Mouse (Mus musculus) hindbrain, embryonic 15.5 days (tissue): ENCODE results near the gene Cacna1d. TPM values are rescaled to one million over a fixed set of nuclear protein-coding genes. Genes with fewer than 3 reads are reported as not detected.
A peak's percentile ranks its signal among the peaks of the same experiment; 100 is the strongest.

Experiments
- ATAC-seq: fragments of 200-750 bp; cut with Nextera tagmentation; 2 replicates; pipeline ENCODE4 v1.8.0; 2017; ENCODE audit warnings: low read depth, moderate number of reproducible peaks, moderate TSS enrichment; ENCODE audit not compliant: low FRiP score
- H3K27ac ChIP-seq: fragments of 300-500 bp; sonication (generic); replicated peaks from 2 replicates; pipeline ENCODE4 v1.5.1; 2015; ENCODE audit warnings: mild to moderate bottlenecking, inconsistent platforms
- H3K27me3 ChIP-seq: fragments of 300-500 bp; sonication (generic); 2 replicates; pipeline ENCODE4 v1.6.1; 2015; ENCODE audit warnings: control low read depth, inconsistent platforms
- H3K36me3 ChIP-seq: fragments of 300-500 bp; sonication (generic); 2 replicates; pipeline ENCODE4 v1.6.1; 2015; ENCODE audit warnings: control low read depth, inconsistent platforms
- H3K4me1 ChIP-seq: fragments of 300-500 bp; sonication (generic); replicated peaks from 2 replicates; pipeline ENCODE4 v1.6.1; 2015; ENCODE audit warnings: control low read depth, inconsistent platforms
- H3K4me2 ChIP-seq: fragments of 300-500 bp; sonication (generic); 2 replicates; pipeline ENCODE4 v1.6.1; 2015; ENCODE audit warnings: moderate library complexity, mild to moderate bottlenecking, inconsistent platforms
- H3K4me3 ChIP-seq: fragments of 300-500 bp; sonication (generic); 2 replicates; pipeline ENCODE4 v1.5.1; 2015; ENCODE audit warnings: mild to moderate bottlenecking, inconsistent platforms
- H3K9ac ChIP-seq: fragments of 300-500 bp; sonication (generic); 2 replicates; pipeline ENCODE4 v1.6.1; 2015; ENCODE audit warnings: inconsistent platforms
- H3K9me3 ChIP-seq: fragments of 300-500 bp; sonication (generic); 2 replicates; pipeline ENCODE4 v1.6.1; 2016; ENCODE audit warnings: control low read depth, inconsistent platforms
- WGBS: fragments of 180-500 bp; shearing (Covaris S2); methylation state at CpG from one replicate; pipeline ENCODE4 v1.1.7; 2015; 5-methylcytosine and 5-hydroxymethylcytosine counted together
- polyA plus RNA-seq: library from polyadenylated mRNA; unstranded; fragments of >200 nt; fragmentation: Nextera tagmentation; extraction: Ambion mirVana; gene quantifications from 2 replicates; pipeline ENCODE4 v1.2.1, GENCODE M21; 2015

Cacna1d gene
- polyA plus RNA-seq, 1 experiment from 2014 or later, result 10.7 TPM

DNA sequence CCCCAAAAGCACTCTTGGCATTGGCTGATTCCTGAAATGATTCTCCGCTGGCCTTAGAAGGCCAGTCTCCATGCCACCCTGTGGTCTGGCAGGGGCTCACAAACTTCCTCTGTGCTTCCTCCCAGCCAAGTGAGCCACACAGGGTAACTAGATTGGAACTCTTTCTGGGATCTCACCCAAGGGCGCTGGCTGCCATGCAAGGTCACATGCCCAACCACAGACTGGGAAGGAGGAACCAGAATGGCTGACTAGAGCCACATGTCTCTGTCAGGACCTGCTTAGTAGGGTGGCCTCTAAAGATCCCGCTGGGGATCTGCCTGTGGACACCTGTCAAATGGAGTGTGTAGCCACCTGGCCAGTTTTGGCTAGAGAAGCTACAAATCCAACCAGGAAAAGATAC is 273.1 kb downstream of the Cacna1d start:
- Histone ChIP-seq H3K9ac (no peak overlapping the region), H3K9me3 (no peaks in the 10 kb centered on the region), H3K4me2 (no peak overlapping the region), H3K4me1 (no peaks in the 10 kb centered on the region), H3K27me3 (no peaks in the 10 kb centered on the region), H3K27ac (no peak overlapping the region), H3K36me3 (no peaks in the 10 kb centered on the region), H3K4me3 (no peak overlapping the region)
- 83% methylated on average over 3 of the region's 3 CpGs for WGBS
- no peak for ATAC-seq

DNA sequence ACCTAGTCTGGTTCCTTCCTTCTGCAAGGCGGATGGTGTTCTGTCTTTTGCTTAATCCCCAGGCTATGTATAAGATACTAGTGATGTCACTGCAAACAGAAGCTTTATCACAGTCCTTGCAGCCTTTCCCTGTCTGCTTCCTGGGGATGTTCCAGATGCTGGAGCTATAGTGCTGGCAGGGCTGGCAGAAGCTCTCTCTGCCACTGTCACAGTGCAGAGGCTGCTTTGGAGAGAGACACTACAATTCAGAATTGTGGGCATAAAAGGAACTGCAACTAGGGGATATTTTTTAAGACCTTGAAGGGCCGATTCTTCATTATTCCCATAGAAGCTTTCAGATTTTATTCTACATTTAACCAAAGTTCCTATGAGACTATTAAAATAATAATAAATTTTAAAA is 274.1 kb downstream of the Cacna1d start:
- Histone ChIP-seq H3K36me3 (no peaks in the 10 kb centered on the region), H3K4me3 (no peak overlapping the region), H3K4me1 (no peaks in the 10 kb centered on the region), H3K4me2 (no peak overlapping the region), H3K9me3 (no peaks in the 10 kb centered on the region), H3K27me3 (no peaks in the 10 kb centered on the region), H3K9ac (no peak overlapping the region), H3K27ac (no peak overlapping the region; the same call in 1 of the 2 replicates)
- no peak for ATAC-seq
- 79% methylated on average over 2 of the region's 2 CpGs for WGBS

DNA sequence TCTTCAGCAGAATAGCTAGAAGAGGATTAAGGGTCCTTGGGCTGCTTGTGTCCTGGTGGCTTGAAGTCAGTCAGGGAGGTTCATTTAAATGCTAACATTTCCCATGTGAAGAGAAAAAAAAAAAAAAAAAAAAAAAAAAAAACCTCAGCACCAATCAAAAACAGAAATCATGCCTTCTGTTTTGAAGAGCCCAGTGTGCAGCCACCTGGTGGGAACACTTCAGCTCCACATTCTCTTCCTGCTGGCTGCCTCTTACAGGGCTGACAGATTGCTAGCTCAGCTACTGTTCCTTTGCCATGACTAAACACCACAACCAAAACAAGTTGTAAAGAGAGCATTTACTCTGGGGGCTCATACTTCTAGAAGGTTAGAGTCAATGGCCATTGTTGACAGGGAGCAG is 283.1 kb downstream of the Cacna1d start:
- Histone ChIP-seq H3K9me3 (no peaks in the 10 kb centered on the region), H3K36me3 (no peaks in the 10 kb centered on the region), H3K4me3 (no peak overlapping the region), H3K4me1 (no peaks in the 10 kb centered on the region), H3K4me2 (no peak overlapping the region), H3K27me3 (no peaks in the 10 kb centered on the region), H3K9ac (no peak overlapping the region), H3K27ac (no peak overlapping the region)
- ATAC-seq, result no peak

DNA sequence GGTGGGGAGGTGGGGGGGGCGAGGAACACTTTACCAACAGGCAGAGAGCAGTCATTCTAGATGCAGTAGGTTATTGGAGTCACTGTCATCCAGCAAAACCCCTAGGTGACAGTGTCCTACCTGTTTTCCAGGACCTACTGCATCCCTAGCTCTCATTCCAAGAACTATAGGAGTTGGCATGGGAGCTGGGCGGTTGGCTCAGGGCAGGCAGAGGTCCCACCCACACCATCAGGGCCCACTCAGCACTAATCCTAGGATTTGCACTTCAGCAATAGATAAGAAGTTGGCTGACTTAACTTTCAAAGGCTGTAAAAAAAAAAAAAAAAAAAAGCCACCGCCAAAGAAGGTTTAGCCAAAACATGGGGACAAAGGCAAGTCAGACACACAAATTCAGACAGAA is 285.4 kb downstream of the Cacna1d start:
- Histone ChIP-seq H3K9ac (no peak overlapping the region), H3K36me3 (no peaks in the 10 kb centered on the region), H3K4me2 (no peak overlapping the region), H3K9me3 (no peaks in the 10 kb centered on the region), H3K27ac (no peak overlapping the region), H3K4me1 (no peaks in the 10 kb centered on the region), H3K4me3 (no peak overlapping the region), H3K27me3 (no peaks in the 10 kb centered on the region)
- 75% methylated on average over 3 of the region's 3 CpGs for WGBS
- ATAC-seq, result no peak

DNA sequence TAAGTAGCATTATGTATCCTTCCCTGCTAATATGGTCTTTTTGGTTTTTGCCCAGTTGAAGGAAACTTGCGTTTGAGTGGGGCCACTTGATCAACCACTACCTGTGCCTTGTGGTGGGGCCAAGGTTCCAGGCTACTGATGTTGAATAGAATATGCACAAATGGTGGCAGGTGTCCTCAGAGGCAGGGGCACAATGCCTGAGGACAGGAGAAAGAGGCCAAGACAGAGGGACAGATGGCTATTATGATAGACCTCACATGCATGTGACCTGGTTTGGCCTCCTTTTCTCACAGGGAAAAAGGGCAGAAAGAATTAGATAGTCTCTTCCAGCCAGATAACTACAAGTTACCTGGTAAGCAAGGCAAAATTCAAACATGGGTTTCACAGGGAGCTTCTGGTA is 286.7 kb downstream of the Cacna1d start:
- no peaks in the 10 kb centered on the region for H3K27me3 ChIP-seq
- H3K4me2 ChIP-seq, result no peak overlapping the region
- 91% methylated on average over 1 of the region's 1 CpGs for WGBS
- no peaks in the 10 kb centered on the region for H3K9me3 ChIP-seq
- no peak overlapping the region for H3K4me3 ChIP-seq
- H3K36me3 ChIP-seq, result no peaks in the 10 kb centered on the region
- no peaks in the 10 kb centered on the region for H3K4me1 ChIP-seq
- no peak for ATAC-seq
- no peak overlapping the region for H3K27ac ChIP-seq
- H3K9ac ChIP-seq, result no peak overlapping the region

DNA sequence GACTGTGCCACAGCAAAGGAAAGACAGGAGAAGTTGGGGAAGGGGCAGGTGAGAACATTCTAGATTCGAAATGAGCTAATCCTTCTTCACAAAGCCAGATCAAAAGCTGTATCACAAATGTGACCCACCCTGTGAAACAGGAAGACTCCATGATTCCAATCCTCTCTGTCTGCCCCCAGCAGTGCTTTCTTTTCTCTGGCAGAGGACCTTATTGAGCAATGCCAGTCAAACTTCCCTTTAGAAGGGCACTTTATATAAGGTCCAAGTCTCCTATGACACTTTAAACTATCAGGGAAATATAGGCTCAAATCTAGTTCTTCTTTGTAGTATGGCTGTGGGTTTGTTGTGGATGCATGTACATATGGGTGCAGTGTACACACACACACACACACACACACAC is 290.9 kb downstream of the Cacna1d start:
- H3K36me3 ChIP-seq, result no peaks in the 10 kb centered on the region
- no peaks in the 10 kb centered on the region for H3K9me3 ChIP-seq
- H3K4me1 ChIP-seq, result peaks cover 11% of the 10 kb centered on the region; the same call in 1 of the 2 replicates
- no peak overlapping the region for H3K27ac ChIP-seq
- H3K9ac ChIP-seq, result no peak overlapping the region
- no peak for ATAC-seq
- H3K4me3 ChIP-seq, result no peak overlapping the region
- WGBS, result 92% methylated on average over 1 of the region's 1 CpGs
- no peaks in the 10 kb centered on the region for H3K27me3 ChIP-seq
- H3K4me2 ChIP-seq, result no peak overlapping the region

DNA sequence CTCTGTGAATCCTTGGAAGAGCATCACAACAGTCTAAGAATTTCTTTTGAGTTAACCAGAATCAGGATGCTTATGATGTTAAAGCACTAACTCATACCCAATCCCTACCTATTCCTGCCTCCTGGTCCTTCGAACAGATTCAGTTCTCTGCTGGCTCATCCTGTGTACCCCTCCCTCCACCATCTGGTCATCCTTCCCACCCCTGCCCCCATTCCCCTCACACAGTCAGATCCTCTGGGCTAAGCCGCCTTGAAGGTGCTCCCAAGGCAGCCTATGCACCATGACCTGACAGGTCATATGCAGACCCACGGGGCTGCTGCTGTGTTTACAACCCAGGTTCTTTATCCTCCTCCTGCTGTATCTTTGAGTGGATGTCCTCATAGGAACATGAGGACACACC is 292.4 kb downstream of the Cacna1d start:
- 84% methylated on average over 3 of the region's 3 CpGs for WGBS
- no peak overlapping the region for H3K9ac ChIP-seq
- no peak overlapping the region for H3K27ac ChIP-seq
- H3K9me3 ChIP-seq, result no peaks in the 10 kb centered on the region
- no peak for ATAC-seq
- H3K4me1 ChIP-seq, result peaks cover 11% of the 10 kb centered on the region; the same call in 1 of the 2 replicates
- no peak overlapping the region for H3K4me2 ChIP-seq
- no peaks in the 10 kb centered on the region for H3K27me3 ChIP-seq
- no peaks in the 10 kb centered on the region for H3K36me3 ChIP-seq
- H3K4me3 ChIP-seq, result no peak overlapping the region

DNA sequence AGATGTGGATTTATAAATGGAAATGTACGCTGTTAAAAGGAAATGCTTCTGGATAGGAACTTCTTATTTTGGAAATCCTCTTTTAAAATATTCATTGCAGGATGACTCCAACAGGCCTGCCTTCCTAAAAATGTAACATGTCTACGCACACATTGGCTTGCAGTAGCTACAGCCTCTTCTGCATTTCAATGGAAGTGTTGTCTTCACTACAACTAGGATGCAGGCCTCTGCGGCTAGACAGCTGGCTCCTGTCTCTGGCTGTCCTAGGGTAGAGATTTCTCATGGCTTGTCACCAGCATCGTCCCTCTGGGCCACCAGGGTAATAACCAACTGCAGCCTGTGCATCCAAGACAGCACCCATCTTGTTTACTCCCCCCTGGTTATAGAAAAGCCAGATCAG is 293.1 kb downstream of the Cacna1d start:
- WGBS, result 66% methylated on average over 4 of the region's 4 CpGs

DNA sequence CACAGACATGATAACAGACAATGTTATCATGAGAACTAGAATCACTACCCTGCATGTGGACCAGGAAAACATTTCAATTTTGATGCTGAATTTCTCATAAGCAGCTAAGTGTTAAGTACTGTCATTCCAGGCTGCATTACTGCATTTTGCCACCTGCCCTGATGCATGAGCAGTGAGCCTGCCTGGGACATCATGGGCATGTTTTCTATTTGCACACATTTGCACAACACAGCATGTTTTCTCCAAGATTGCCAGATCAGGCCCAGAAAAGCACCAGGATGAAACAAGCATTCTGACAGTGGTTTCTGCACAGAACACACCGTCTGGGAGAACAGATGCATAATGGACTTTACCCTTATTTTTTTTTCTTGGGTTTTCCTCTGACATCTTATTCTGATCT is 294.3 kb downstream of the Cacna1d start:
- no peak for ATAC-seq

More for the DNA sequence above, 293.1 kb downstream of the Cacna1d start:
- no peak overlapping the region for H3K4me3 ChIP-seq
- no peaks in the 10 kb centered on the region for H3K36me3 ChIP-seq
- no peaks in the 10 kb centered on the region for H3K9me3 ChIP-seq
- ATAC-seq, result no peak
- H3K4me1 ChIP-seq, result peaks cover 11% of the 10 kb centered on the region; the same call in 1 of the 2 replicates
- H3K27me3 ChIP-seq, result no peaks in the 10 kb centered on the region
- no peak overlapping the region for H3K27ac ChIP-seq
- no peak overlapping the region for H3K9ac ChIP-seq
- no peak overlapping the region for H3K4me2 ChIP-seq

DNA sequence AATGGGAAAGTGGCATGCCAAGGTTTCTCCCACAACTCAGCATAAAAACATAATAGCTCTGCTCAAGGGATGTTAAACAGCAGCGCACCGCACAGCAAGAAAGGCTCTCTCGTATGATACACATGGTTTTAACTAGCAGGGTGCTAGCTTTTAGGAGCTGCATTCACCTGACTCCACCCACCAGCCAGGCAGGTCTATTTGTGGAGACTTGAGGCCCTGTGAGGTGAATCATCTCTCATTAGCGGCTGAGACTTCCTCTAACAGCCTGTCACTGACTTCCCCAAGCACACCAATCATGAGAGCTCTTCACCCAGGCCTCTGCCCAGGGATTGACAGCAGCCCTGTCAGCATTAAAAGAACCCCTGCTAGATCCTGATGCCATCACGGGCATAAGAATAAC is 295.0 kb downstream of the Cacna1d start:
- Histone ChIP-seq H3K4me1 (peaks cover 11% of the 10 kb centered on the region; the same call in 1 of the 2 replicates), H3K9ac (no peak overlapping the region), H3K9me3 (no peaks in the 10 kb centered on the region), H3K4me3 (no peak overlapping the region), H3K27ac (peak overlapping the region; percentile 31; the same call in 1 of the 2 replicates), H3K36me3 (no peaks in the 10 kb centered on the region), H3K27me3 (no peaks in the 10 kb centered on the region), H3K4me2 (no peak overlapping the region)
- ATAC-seq, result no peak
- 50% methylated on average over 5 of the region's 5 CpGs for WGBS

More for the DNA sequence above, 294.3 kb downstream of the Cacna1d start:
- H3K4me2 ChIP-seq, result no peak overlapping the region
- H3K9ac ChIP-seq, result no peak overlapping the region
- no peak overlapping the region for H3K4me3 ChIP-seq
- WGBS, result 43% methylated on average over 1 of the region's 1 CpGs
- H3K27ac ChIP-seq, result 0 out of 2 replicates have a peak overlapping the region, but pooled peaks have one; percentile 3
- no peaks in the 10 kb centered on the region for H3K9me3 ChIP-seq
- H3K27me3 ChIP-seq, result no peaks in the 10 kb centered on the region
- H3K36me3 ChIP-seq, result no peaks in the 10 kb centered on the region
- peaks cover 11% of the 10 kb centered on the region; the same call in 1 of the 2 replicates for H3K4me1 ChIP-seq

DNA sequence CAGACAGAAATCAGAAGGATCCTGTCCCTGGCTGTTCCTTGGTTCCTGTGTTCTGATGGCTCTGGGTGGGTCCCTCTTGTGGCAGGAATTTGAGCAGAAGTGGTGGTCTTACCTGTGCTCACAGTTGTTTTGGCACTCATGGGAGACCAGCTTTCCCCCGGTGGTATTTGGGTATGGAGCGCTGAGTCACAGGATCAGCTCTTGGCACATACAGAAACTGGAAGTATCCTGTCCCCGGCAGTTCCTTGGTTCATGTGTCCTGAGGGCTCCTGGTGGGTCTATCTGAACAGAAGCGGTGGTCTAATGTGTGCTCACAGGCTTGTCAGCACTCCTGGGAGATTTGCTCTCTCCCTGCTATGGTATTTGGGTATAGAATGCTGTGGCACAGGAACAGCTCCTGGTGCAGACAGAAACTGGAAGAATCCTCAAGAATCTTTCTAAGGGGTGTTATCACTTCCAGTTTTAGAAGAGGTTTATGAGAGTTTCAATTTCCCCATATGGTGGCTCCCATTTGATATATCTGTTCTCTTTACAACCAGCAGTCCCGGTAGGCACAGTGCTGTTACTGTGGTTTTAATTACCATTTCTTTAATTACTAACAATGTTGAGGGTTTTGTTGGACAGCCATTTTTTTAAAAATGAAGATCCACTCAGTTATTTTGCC is 300.8 kb downstream of the Cacna1d start:
- H3K4me3 ChIP-seq, result no peak overlapping the region
- no peaks in the 10 kb centered on the region for H3K36me3 ChIP-seq
- WGBS, result 90% methylated on average over 5 of the region's 5 CpGs
- H3K4me1 ChIP-seq, result no peaks in the 10 kb centered on the region
- H3K27me3 ChIP-seq, result no peaks in the 10 kb centered on the region
- no peak for ATAC-seq
- no peak overlapping the region for H3K27ac ChIP-seq
- no peaks in the 10 kb centered on the region for H3K9me3 ChIP-seq
- H3K4me2 ChIP-seq, result no peak overlapping the region
- H3K9ac ChIP-seq, result no peak overlapping the region

DNA sequence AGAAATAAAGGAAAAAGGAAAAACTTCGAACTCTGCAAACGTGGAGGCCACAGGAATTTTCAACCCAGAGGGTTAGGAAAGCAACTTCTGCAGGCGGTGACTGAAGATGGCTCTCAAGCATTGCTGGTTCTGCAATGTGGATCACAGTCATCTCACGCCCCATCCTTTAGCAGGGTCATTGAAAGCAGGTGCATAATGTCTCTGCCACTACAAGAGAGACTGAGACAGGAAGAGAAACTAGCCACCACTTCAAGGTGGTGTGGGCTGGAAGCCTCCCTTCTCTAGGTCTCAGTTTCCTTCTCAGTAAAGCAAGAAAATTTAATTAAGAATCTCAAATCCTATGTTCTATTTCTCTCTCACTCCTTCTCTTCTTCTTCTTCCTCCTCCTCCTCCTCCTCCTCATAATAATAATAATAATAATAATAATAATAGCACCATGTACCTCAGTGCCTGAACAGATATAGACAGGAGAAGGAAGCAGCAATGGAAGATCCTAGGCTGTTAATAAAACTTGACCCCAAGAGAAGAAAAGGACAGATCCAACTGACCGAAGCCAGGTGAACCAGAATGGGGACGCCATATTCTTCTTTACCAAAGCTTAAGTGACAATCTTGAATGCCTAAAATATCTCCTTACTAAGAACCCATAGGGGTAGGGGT is 305.5 kb downstream of the Cacna1d start:
- no peaks in the 10 kb centered on the region for H3K36me3 ChIP-seq
- H3K4me2 ChIP-seq, result no peak overlapping the region
- H3K27ac ChIP-seq, result no peak overlapping the region
- H3K4me3 ChIP-seq, result no peak overlapping the region
- H3K9ac ChIP-seq, result no peak overlapping the region
- H3K9me3 ChIP-seq, result no peaks in the 10 kb centered on the region
- H3K4me1 ChIP-seq, result no peaks in the 10 kb centered on the region
- no peak for ATAC-seq
- H3K27me3 ChIP-seq, result no peaks in the 10 kb centered on the region
- 95% methylated on average over 6 of the region's 6 CpGs for WGBS
